Mouse (Mus musculus) embryo, embryonic 10.5 days (tissue): Measurements from ENCODE around the gene Olfr1423.
"Not testable (repeated sequence)": the region's sequence is repeated elsewhere in the genome, so short reads cannot be mapped to it uniquely, and the experiment has no call there.

ENCODE experiments used
- DNase-seq: peaks from one replicate; pipeline ENCODE4 v3.0.0-alpha.2; 2015; ENCODE audit warnings: low spot score

The Olfr1423 gene

GRCm38 (mm10) chr19:12007105-12007931, 33.8 kb downstream of the Olfr1423 start:
- DNase-seq, result peak; percentile 86

- DNase-seq, result peak; percentile 58
These were observed 34.7 kb downstream of the Olfr1423 start for GRCm38 (mm10) chr19:12006361-12006947.

- DNase-seq, result peak; percentile 98
These were observed 35.4 kb downstream of the Olfr1423 start for GRCm38 (mm10) chr19:12005376-12006360.

- DNase-seq, result peak; percentile 27
These were observed 36.7 kb downstream of the Olfr1423 start for GRCm38 (mm10) chr19:12004216-12005008.

- no peak for DNase-seq
These were observed 37.5 kb downstream of the Olfr1423 start for GRCm38 (mm10) chr19:12003568-12003967.

GRCm38 (mm10) chr19:12002791-12003190, 38.3 kb downstream of the Olfr1423 start:
- DNase-seq, result peak; percentile 22

GRCm38 (mm10) chr19:12002125-12002524, 39.0 kb downstream of the Olfr1423 start:
- DNase-seq, result peak; percentile 93

GRCm38 (mm10) chr19:12001686-12002085, 39.4 kb downstream of the Olfr1423 start:
- DNase-seq, result no peak

GRCm38 (mm10) chr19:11995722-11996448, 45.2 kb downstream of the Olfr1423 start:
- DNase-seq, result no peak

GRCm38 (mm10) chr19:11994703-11995431, 46.2 kb downstream of the Olfr1423 start:
- DNase-seq, result no peak

- DNase-seq, result no peak
These were observed 48.6 kb downstream of the Olfr1423 start for GRCm38 (mm10) chr19:11992441-11993029.

- no peak for DNase-seq
These were observed 49.1 kb downstream of the Olfr1423 start for GRCm38 (mm10) chr19:11992034-11992433.

- no peak for DNase-seq
These were observed 51.8 kb downstream of the Olfr1423 start for GRCm38 (mm10) chr19:11989334-11989733.

GRCm38 (mm10) chr19:11987841-11988240, 53.3 kb downstream of the Olfr1423 start:
- DNase-seq, result no peak

- DNase-seq, result not testable (repeated sequence)
These were observed 56.5 kb downstream of the Olfr1423 start for GRCm38 (mm10) chr19:11984614-11985013.
